Comparison of ENCODE assay signal across 8 mouse cellular contexts in the genomic region with DNA sequence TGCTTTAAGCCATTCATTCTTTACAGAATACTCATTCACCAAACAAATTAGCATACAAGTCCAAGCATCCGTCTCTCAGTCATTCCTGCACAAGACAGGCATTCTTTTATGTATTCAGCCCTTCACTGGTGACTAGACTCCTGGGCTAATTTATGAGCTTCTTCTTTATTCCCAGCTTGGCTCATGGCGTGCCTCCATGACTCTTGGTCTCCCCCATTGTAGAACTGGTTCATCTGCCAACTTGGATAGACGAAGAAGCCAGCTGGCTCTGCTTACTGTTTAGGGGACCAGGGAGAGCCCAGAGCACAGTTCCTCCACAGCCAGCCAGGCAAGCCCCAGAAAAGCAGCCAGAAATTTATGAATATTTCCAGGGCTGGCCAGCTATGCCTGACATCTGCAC.
A peak's percentile ranks its signal among the peaks of the same experiment; 100 is the strongest.
DNase-seq lines count a peak whose midpoint lies in the region; ATAC-seq lines count a peak whose summit lies in the region.

No protein-coding gene starts in this region.

- no peak overlapping the region for H3K4me3 ChIP-seq in limb, embryonic 15.5 days

- no peak overlapping the region for H3K9ac ChIP-seq in limb, embryonic 15.5 days

- peak; percentile 7 to 26 for DNase-seq in adrenal gland, adult (ENCODE audit: inconsistent age in 2 of 2, low spot score in 1 of 2)
- DNase-seq in adrenal gland, postnatal 4 days (ENCODE audit: low spot score in 2 of 2): no peak
- peak; percentile 1 for DNase-seq in retina, adult 2 months (ENCODE audit: low read depth, low spot score)
- no peak for DNase-seq in retina, postnatal 1 day
- DNase-seq in heart, postnatal 10 days: peak; percentile 69
- DNase-seq in frontal cortex, postnatal 36 days (ENCODE audit: low spot score in 2 of 2): no peak
- no peak for DNase-seq in spleen, adult 12 weeks (ENCODE audit: low spot score)

- H3K4me1 ChIP-seq in limb, embryonic 15.5 days: 0 out of 2 replicates have a peak, but pooled peaks cover 3% of the 10 kb centered on the region

- no peaks in the 10 kb centered on the region for H3K27me3 ChIP-seq in limb, embryonic 15.5 days

- H3K27ac ChIP-seq in limb, embryonic 15.5 days: peak overlapping the region; percentile 68

- peak; percentile 83 for ATAC-seq in limb, embryonic 15.5 days (ENCODE audit: insufficient number of reproducible peaks, low FRiP score, low TSS enrichment, low read depth)

- intact Hi-C loops in heart, postnatal 10 days (cut with DNase I): no loop called here

- H3K36me3 ChIP-seq in limb, embryonic 15.5 days: no peaks in the 10 kb centered on the region

- 36% methylated on average over 3 of the region's 3 CpGs for WGBS in limb, embryonic 15.5 days

- no peaks in the 10 kb centered on the region for H3K9me3 ChIP-seq in limb, embryonic 15.5 days

- no peak overlapping the region for H3K4me2 ChIP-seq in limb, embryonic 15.5 days

Comparison
In these comparisons a context has a peak if more than half of its experiments do, and no peak if none do; other contexts are left out.
1. DNase-seq: peak in adrenal gland, adult (2 of 2), retina, adult 2 months (single experiment) and heart, postnatal 10 days (2 of 2); none in adrenal gland, postnatal 4 days (0 of 2), retina, postnatal 1 day (single experiment), frontal cortex, postnatal 36 days (0 of 2) and spleen, adult 12 weeks (single experiment).